ENCODE assay signal across 33 mouse cellular contexts in genomic region chr9:24508880-24509279, GRCm38 (mm10).
"Had no signal": no experiment of that assay in that cellular context is flagged by ENCODE, and none has a peak within 500 bp of the region (broad histone marks: within the 10 kb centered on the region; RNA-seq: fewer than 3 reads in every experiment).

No protein-coding gene starts in this region.

- H3K27ac ChIP-seq: heart, adult 2 months; heart, embryonic 10.5 days; heart, embryonic 13.5 days; heart, embryonic 15.5 days; hindbrain, embryonic 10.5 days; hindbrain, embryonic 12.5 days; hindbrain, embryonic 13.5 days; hindbrain, embryonic 14.5 days; hindbrain, embryonic 15.5 days; hindbrain, postnatal 0 days; kidney, embryonic 15.5 days; kidney, postnatal 0 days; layer of hippocampus, adult 2 months; left cerebral cortex, adult 2 months had no signal

- H3K27me3 ChIP-seq: heart, embryonic 12.5 days; heart, embryonic 13.5 days; heart, embryonic 15.5 days; hindbrain, embryonic 12.5 days; hindbrain, embryonic 13.5 days; hindbrain, embryonic 15.5 days; kidney, embryonic 15.5 days had no signal

- ATAC-seq: hindbrain, embryonic 16.5 days; hindbrain, postnatal 0 days; inflammation-experienced regulatory T-cells, adult 6 months had no signal

- H3K4me1 ChIP-seq: heart, embryonic 10.5 days; heart, embryonic 12.5 days; heart, embryonic 15.5 days; hindbrain, embryonic 12.5 days; hindbrain, embryonic 13.5 days had no signal

- H3K36me3 ChIP-seq: heart, embryonic 10.5 days; heart, embryonic 12.5 days; heart, embryonic 13.5 days; heart, embryonic 15.5 days; hindbrain, embryonic 10.5 days; hindbrain, embryonic 12.5 days; hindbrain, embryonic 13.5 days; hindbrain, embryonic 15.5 days; kidney, embryonic 15.5 days had no signal

- H3K9me3 ChIP-seq: heart, embryonic 10.5 days; heart, embryonic 12.5 days; heart, embryonic 13.5 days; heart, embryonic 15.5 days; hindbrain, embryonic 10.5 days; hindbrain, embryonic 12.5 days; hindbrain, embryonic 13.5 days; hindbrain, embryonic 15.5 days; kidney, embryonic 15.5 days had no signal

- DNase-seq: heart, adult 2 months; heart, postnatal 10 days; heart, postnatal 14 days; heart, postnatal 36 days; heart, postnatal 4 days; kidney, adult 18-20 months; kidney, adult 2 months; kidney, adult 8-10 months; kidney, adult 9 months; kidney, postnatal 10 days; kidney, postnatal 14 days; kidney, postnatal 25 days; kidney, postnatal 36 days; kidney, postnatal 4 days; layer of hippocampus, adult 9-11 months; layer of hippocampus, postnatal 36 days had no signal

- H3K4me3 ChIP-seq: heart, adult 2 months; heart, embryonic 10.5 days; heart, embryonic 12.5 days; heart, embryonic 13.5 days; heart, embryonic 15.5 days; hindbrain, embryonic 10.5 days; hindbrain, embryonic 12.5 days; hindbrain, embryonic 13.5 days; hindbrain, embryonic 15.5 days; kidney, embryonic 15.5 days; layer of hippocampus, adult 2 months; left cerebral cortex, adult 2 months had no signal

- H3K4me2 ChIP-seq: heart, embryonic 11.5 days; heart, embryonic 12.5 days; heart, embryonic 13.5 days; heart, embryonic 15.5 days; hindbrain, embryonic 12.5 days; hindbrain, embryonic 13.5 days; hindbrain, embryonic 14.5 days; hindbrain, embryonic 15.5 days; kidney, embryonic 15.5 days had no signal

- H3K9ac ChIP-seq: heart, embryonic 12.5 days; heart, embryonic 13.5 days; heart, embryonic 15.5 days; hindbrain, embryonic 12.5 days; hindbrain, embryonic 13.5 days; hindbrain, embryonic 14.5 days; hindbrain, embryonic 15.5 days; kidney, embryonic 15.5 days had no signal
